Mouse (Mus musculus) cerebellum, adult 11-12 months (tissue): ENCODE results near the gene Cacng1.

Experiments
- DNase-seq: peaks from one replicate; pipeline ENCODE4 v3.0.0; 2022

Gene Cacng1

DNA sequence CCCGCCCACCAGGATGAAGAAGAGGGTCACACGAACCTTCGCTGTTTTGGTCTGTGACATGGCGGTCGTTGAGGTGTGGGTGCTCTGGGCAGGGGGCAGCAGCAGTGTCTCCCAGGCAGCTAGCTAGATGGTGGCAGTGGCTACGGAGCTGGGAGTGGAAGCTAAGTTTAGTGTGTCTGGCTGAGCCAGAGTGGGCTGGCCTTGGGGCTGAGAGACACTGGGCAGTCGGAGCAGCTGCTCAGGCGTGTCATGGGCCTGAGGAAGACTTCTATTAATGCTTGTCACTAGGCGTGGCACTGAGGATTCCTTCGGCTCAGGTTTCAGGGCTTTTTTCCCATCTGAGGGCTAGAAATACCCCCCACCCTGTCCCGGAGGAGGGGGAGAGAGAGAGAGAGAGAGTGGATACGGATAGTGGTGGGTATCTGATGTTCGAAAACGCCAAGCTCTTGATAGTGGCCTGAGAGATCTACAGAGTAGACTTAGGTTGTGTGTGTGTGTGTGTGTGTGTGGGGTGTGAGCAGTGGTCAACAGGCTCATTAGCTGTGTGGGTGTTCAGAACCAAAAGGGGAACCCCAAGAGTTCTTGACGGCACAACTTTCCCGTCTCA is at the start of gene Cacng1:
Cacng1 (minus strand) TSS at position 191 of the 607 bp plus-strand sequence.
- DNase-seq, result no peak

DNA sequence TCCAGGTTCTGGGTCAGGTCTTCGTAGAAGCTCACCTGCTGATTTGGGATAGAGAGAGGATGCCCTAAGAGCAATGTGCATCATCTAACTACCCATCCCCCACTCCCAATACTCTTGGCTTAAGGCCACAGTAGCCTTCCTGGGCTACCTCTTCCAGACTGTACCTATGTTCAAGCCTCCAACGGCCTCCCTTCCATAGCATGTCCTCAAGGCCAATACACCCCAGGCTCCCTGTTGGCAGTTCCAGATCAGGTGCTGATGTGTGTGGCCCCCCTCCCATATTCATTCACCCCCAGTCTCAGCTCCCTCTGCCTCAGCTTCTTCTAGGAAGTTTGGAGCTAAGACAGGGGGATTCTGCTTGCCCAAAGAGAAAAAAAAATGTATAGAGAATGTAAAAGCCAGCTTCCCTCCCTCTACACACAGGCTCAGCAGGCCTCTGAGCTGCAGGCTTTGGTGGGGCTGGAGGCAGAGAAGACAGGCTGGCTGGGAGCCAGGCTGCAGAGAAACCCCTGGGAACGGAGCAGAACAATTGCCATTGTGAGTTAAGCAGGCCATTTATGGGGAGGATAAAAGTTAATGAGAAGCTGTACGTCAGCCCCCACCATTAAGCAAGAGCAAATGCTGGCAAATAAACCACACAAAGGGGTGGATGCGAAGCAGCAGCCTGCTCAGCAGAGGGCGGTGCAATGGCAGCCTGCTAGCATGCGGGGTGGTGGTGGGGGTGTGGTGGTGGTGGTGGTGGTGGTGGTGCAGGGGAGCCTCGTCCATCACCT is 46.6 kb upstream of the Cacng1 start:
- no peak for DNase-seq

DNA sequence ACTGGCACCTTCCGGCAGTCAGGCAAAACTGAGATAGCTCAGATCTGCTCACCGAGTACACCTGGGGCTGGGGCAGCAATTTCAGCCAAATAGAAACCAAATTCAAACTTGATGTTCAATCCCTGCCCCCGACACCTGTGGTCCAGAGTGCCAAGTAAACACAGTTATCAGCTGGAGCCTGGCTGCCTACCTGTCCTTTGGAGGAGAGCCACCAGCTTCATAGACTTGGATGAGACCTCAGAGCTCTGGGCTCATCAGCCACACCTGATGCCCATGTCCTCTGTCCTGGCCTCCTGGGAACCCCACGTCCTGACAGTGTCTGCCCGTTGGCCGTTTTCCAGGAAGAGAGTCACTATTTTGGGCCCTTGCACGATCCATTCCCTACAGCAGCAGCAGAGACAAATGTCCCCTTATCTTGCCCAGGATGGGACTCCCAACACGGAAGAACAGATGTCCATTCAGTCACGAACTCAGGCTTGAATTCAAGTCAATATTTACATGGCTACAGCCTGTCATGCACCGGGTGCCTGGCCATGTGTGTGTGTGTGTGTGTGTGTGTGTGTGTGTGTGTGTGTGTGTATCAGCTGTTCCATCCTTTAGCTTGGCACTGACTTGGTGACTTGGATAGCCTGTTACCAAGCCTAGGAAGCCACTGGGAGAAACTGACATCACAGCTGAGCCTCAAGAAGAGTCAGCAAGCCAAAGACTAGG is 45.6 kb upstream of the Cacng1 start:
- peak; percentile 15 for DNase-seq

DNA sequence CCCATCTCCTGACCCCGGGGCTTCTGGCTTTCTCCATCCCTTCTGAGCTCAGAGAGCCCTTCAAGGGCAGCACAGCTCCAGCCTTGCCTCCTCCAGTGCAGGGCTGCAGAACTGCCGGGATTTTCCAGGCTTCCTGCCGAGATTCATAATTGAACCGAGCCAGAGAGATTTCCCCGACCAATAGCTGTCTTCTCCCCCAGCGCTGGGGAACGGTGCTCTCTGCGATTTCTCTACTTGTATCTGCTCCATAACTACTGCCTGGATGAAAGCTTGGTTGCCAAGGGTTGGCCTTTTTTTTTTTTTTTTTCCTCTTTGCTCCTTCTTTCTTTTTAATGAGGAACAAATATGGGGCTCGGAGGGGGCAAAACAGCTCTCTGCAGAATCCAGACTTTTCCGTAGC is 43.7 kb upstream of the Cacng1 start:
- no peak for DNase-seq

DNA sequence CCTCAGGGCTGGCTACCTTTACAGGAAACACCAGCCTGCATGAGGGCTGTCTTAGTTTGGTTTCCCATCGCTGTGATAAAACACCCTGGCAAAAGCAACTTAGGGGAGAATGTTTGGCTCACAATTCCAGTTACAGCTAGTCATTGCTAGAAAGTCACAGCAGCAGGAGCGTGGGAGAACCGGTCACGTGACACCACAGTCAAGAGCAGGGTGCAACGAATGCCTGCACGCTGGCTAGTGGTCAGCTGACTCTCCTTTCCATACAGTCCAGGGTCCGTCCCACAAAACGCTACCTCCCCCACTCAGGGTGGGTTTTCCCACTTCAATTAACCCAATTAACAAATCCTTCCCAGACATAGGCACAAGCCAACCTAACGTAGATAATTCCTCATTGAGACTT is 43.2 kb upstream of the Cacng1 start:
- no peak for DNase-seq

DNA sequence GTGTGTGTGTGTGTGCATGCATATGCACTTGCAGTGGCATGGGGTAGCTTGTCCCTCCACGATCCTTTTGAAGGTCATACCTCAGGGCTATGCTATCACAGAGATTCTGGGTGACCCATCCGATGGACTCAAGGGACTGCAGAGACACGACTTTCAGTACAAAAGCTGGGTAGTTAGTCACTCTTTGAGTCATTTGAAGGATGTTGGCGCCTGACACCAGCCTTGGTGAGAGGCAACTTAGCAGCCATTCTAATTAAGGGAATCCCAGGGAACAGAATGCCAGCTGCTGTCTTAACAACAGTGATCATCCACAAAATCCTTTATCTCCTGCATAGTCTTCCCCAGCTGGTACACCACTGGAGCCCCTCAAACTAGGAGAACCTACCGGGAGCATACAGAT is 32.8 kb upstream of the Cacng1 start:
- no peak for DNase-seq

DNA sequence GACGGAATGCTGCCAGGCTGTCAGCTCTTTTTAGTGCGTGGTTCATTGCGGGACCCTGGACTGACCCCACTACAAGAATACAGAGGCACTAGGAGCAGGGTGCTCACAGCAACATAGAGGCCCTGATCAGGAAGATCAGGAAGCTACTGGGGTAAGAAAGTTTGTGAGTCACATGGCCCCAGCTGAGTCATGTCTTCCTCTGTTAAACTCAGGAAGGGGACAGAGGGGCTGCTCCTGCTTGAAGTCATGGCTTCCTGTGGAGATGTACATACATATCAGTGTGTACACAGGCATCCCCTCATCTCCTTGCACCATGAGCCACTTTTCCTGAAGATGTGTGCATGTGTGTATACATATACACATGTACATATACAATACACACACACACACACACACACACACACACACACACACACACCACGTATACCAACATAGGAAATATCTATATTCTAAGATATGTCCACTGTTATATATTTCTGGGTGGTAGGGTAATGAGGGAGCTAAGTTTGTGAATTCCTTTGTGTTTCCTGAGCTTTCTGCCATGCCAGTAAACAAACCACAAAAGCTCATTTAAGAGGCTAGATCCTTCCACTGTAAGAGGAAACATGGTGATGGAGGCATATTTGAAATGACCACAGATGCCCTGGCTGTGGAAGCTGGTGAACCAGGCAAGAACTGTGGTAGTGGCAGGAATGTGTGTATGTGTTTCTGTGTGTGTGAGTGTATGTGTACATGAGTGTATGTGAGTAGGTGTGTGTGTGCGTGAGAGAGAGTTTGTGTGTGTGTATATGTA is 32.1 kb upstream of the Cacng1 start:
- no peak for DNase-seq

DNA sequence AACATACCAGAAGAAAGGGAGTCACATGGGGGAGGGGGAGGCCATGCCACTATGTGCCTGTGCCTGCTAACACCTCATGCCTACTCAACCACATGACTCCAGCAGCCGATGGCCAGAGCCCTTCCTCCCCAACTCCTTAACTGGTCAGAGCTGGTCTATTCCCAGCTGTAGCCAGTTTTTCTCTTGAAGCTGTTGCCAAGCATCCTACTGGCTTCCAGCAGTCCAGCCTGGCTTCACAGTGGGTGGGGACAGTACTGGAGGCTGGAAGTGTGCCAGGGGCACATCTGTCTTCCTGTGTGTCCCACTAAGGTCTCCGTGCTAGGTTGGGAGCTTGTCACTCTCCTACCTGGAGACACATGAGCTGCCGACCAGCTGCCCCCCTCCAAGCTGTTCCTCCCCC is 26.8 kb upstream of the Cacng1 start:
- DNase-seq, result no peak

DNA sequence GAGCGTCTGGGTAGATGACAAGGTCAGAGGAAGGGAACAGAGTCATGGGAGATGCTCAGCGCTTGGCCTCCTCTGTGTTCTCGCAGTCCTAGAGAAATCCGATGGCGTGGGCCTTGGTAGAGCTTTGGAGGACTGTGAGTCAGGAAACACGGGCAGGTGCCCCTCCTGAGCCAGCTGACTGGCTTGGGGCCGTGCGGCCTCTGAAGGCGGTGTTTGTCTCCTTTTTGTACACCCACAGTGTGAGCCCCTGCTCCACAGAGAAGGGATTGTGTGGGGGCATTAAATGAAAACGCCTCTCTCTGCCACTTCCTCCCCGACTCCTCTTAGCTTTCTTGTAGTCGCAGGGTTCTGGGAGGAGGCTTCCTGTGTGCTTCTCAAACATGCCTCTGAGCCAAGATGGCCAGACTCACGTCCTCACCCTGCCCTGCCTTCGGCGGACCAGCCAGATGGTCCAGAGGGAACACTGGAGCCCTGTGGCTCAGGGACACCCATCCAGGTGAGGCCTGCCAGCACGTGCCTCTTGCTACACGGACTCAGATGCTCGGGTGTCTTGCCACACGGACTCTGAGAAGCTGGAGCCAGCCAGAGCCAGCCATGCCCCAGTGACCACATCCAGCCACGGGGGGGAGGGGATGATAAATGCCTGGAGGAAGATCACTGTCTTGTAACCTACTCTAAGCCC is 22.2 kb upstream of the Cacng1 start:
- no peak for DNase-seq

DNA sequence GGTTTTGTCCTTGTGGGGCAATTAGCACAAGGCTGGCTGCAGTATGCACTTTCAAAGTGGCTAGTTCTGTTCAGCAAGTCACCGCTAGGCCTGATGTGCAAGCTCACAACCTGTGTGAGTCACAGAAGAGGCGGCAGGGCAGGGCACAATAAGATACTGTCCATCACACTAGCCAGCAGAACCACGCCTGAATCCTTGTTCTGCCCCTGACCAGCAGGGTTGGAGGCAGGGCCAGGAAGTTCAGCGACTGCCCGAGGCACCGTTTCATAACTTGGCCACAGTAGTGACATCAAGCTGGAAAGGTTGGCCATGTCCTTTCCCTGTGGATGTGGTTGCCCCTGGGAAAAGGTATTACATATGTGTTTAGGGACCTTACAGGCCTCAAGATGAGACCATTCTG is 21.6 kb upstream of the Cacng1 start:
- no peak for DNase-seq

DNA sequence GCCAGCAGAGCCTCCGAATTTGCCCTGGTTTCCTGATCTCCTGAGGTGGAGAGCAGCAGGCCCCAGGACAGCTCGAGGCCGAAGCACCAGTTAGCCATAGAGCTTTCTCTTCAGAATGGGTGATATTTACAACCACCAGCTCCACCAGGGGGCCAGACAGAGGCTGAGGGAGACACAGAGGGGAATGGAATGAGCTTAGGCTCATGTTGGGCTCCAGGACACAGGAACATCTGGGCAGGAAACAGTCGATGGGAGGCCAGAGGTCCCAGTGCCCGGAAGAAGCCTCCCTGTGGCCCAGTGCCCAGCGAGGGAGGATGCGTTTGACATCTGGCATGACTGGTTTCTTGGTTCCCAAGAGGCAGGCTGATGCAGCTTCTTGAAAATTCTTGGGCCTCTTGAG is 17.8 kb upstream of the Cacng1 start:
- no peak for DNase-seq

DNA sequence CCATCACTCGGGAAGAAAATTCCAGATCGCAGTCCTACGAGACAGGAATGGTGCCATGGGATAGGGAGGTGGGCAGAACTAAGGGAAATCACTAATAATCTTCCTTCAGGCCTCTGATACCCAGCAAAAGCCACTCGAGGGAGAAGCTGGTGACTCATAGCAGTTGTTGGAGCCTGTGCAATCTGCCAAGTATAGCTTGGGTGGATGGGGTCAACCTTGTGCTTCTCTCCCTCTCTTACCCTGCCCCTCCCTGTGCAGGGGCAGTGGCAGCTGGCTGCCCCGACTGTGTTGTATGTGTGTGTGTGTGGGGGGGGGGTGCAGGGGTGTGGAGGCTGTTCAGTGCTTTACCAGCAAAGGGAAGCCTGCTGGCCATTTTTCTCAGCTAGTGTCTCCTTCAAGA is 15.2 kb upstream of the Cacng1 start:
- DNase-seq, result no peak

DNA sequence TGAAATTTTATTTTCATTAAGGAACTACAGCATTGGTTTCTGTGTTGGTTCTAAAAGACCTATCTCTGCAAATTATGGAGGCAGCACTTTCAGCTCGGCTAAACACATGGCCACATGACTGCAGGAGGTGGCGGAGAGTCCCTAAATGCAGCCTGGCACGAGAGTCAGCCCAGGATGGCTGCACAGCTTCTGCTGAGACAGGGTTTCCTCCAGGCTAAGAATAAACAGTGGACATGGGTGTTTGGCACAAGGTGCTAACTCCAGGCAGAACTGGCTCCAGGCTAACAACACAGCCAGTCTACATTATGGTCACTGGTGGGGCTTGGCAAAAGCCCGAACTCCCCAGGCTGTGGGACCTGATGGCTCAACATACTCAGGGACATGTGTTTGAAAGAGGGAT is 14.6 kb upstream of the Cacng1 start:
- DNase-seq, result peak; percentile 75

DNA sequence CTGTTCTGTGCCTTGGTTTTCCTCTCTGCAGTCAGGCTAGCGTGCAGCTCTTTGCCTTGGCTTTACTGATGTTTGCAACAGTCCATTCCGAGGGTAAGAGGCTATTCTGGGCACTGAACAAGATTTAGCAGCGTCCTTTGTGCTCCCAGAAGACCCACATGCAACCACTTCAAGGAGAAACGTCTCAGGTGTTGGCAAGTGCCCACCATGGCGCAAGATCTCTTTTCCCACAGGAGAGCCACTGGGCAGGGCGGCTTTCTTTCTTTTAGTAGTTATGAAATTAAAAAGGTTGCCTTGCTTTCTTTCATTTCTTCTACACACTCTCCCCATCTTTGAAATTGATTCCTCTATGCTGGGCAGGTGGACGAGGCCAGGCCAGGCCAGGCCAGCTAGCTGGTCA is 12.8 kb upstream of the Cacng1 start:
- DNase-seq, result no peak

DNA sequence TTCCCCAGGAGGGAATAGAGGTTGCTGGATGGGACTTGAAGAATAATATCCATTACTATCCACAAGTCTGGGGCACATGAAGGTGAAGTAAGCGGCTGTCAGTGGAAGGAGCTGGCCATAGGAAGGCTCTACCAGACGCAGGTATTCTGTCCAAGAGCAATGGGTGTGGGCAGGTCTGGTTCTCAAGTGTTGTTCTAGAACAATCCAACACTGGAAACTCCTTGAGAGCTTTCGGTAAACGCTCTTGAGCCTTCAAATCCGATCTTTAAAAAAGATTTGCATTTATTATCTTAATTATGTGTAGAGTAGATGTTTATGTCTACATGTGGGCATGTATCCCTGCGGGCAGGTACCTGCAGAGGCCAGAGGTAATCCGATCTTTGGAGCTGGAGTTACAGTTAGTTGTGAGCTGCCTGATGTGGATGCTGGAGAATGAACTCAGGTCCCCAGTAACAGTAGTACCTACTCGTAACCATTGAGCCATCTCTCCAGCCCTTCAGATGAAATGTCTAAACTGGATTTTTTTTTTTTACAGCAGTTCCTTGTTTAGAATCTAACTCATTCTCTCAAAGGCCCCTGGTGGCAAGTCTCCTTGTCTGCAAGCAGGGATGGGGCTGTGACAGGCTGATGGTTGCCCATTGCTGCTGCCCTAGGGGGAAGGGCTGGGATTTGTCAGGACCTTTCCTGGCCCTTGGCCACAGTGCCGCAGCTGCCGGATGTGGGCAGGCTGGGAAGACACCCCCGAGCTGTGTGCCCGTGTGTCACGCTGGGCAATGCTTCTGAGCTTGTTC is 11.9 kb upstream of the Cacng1 start:
- no peak for DNase-seq

DNA sequence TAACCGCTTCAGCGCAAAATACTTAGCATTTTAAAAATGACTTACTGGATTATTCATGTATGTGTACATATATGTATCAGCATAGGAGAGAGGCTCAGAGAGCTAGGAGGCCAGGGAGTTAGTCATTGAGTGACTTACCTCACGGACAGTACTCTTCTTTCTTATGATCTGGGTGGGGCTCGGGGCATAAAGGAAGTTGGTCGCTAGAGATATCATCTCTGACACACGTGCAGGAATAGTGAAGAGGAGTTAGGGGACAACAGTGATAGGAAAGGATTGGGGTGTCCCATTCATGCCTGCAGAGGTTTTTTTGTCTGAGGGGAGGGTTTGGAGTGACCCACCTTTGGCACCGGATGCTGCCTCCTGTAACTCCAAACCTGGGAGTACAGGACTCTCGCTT is 8.3 kb upstream of the Cacng1 start:
- no peak for DNase-seq

DNA sequence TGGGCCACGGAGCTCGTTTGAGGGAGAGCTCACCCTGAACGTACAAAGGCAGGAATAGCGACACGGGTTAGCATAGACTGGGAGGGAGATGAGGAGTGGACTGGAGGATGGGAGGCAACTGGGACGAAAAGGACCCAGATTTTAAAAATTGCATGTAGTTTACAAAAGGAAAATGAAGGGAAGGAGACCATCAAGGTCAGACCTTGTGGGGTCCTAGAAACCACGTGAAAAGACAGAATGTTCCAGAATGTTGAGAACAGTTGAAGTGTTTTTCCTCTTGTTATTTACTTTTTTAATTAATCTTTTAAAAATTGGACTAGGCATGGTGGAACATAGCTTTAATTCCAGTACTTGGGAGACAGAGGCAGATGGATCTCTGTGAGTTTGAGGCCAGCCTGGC is 4.7 kb upstream of the Cacng1 start:
- DNase-seq, result no peak

DNA sequence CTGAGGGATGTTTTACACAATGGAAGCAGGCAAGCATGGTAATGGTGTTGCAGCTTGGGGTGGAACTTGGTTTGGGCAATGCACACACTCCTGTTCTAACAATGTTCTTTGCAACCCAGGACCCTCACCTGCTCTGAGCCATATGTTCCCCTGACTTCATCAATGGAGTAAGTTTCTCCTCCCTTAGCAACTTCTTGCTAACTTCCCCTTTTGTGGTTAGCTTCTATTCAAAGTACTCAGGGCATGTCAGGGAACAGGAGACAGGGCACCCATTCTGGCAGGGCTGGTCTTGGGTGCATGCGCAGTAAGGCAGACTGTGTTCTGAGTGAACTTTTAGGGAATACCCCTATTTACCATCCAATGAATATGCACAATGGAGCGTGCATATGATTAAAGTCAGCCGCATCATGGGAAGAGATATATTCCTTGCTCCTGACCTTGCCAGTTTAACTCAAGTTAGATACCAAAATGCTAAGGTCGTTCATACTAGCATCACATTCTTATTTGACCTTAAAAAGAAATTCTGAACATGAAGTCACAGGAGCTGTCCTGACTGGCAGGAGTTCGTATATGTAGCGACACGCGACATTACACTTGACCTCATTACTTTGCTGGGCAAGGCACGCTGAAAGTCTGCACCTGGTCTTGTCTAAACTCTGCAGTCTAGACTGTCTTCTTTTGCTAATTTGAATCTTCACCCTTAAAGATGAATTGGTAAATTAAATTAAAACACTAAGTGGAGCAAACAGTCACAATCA is 4.1 kb upstream of the Cacng1 start:
- DNase-seq, result no peak

DNA sequence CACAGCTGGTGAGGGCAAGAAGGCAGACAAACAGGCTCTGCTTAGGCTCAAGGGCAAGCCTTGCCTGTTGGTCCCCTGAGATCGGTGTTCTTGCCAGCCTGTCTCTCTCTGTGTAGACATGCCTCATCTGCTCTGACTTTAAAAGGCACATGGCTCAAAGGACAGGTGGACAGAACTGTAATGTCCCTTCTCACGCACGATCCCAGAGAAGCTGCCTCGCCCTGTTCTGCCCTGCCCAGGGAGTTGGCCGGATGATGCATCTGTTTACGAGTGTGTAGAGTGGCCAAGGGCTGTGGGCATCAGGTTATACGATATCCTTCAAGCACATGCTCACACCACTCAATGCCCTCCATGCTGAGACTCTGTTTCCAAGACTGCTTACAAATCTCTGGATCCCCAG is 2.0 kb downstream of the Cacng1 start:
- no peak for DNase-seq

DNA sequence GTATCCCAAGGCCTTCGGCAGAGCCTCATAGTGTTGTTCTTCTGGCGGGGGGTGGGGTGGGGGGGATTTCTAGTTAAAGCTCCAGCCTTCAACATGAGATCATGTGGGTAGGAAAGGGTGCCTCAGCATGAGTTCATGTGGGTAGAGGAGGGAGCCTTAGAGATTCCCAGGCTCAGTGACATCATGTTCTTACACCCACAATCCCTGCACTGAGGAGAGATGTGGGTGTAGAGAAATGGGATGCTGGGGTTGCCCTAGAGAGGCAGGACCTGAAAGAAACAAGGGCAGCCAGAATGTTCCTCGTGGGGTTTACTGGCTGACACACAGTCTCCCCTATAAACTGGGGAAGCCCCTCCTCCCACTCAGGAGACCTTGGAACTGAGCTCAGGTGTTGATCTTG is 5.9 kb downstream of the Cacng1 start:
- DNase-seq, result no peak

DNA sequence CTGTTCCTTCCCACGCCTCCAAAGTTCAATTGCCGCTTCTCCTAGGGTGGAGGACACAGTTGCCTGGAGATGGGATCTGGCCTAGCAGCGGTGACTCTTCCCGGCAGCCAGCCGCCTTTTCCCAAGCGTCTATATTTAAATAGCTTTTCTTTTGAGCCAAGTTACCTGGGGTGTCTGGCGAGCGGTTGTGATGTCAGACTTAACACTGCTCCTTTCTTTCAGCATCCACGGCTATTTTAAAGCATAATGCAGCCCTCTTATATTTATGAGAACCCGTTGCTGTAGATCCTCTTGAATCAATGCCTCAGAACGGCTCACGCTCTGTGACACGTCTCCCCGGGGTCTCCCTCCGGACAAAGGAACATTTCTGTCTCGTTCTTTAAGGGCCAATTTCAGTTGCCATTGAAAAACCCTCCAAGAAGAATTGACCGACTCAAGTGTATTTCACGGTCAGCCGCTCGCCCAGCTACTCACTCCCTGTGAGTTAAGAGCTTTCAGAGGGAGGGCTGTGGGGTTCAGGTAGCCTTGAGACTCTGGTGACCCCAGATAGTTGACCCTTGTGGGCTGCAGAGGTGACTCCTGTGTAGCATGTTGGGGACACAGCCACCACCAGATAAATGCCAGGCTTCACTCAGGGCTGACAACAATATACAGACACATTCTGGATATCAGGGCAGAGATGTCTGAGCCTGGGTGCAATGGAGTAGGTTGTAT is 8.3 kb downstream of the Cacng1 start:
- DNase-seq, result no peak
